Mouse (Mus musculus) cerebellum, adult 2 months (tissue): ENCODE measurements around the gene Lmo7. TPM values are rescaled to one million over a fixed set of nuclear protein-coding genes. Genes with fewer than 3 reads are reported as not detected.
A peak's percentile ranks its signal among the peaks of the same experiment; 100 is the strongest.

Experiments
- DNase-seq, 2 experiments: peaks; one replicate each; pipeline ENCODE4 v3.0.0; 2021
- H3K27ac ChIP-seq: fragments of 200-500 bp; 2 replicates; pipeline ENCODE4 v1.5.1; 2012; ENCODE audit warnings: low read length, control low read depth, inconsistent platforms; ENCODE audit not compliant: insufficient read depth
- H3K27me3 ChIP-seq: fragments of 200-500 bp; 2 replicates; pipeline ENCODE4 v1.6.1; 2012; ENCODE audit warnings: inconsistent platforms, mild to moderate bottlenecking, low read length, moderate library complexity; ENCODE audit not compliant: control insufficient read depth, insufficient read depth
- H3K4me1 ChIP-seq: fragments of 200-500 bp; 2 replicates; pipeline ENCODE4 v1.6.1; 2011; ENCODE audit warnings: low read length; ENCODE audit not compliant: control insufficient read depth, insufficient read depth
- H3K4me3 ChIP-seq: fragments of 200-500 bp; replicated peaks from 2 replicates; pipeline ENCODE3; 2011; ENCODE audit warnings: mild to moderate bottlenecking, low read depth, low read length, control low read depth; ENCODE audit not compliant: insufficient read depth
- CTCF ChIP-seq: fragments of 200-500 bp; IDR thresholded peaks from 2 replicates; pipeline ENCODE4 v1.5.1; 2011; ENCODE audit warnings: low read depth, mild to moderate bottlenecking, control low read depth, low read length, moderate library complexity, borderline replicate concordance; ENCODE audit not compliant: insufficient read depth
- POLR2A ChIP-seq: fragments of 200-500 bp; IDR thresholded peaks from 2 replicates; pipeline ENCODE4 v1.6.1; 2011; ENCODE audit warnings: low read length, control low read depth, borderline replicate concordance; ENCODE audit not compliant: insufficient read depth
- WGBS: fragments of 180-500 bp; shearing (Covaris S2); methylation state at CpG from one replicate; pipeline ENCODE4 v1.1.7; 2018; 5-methylcytosine and 5-hydroxymethylcytosine counted together
- polyA plus RNA-seq: library from polyadenylated mRNA; depleted of rRNA; stranded (reverse); fragments of >200 nt; gene quantifications from 2 replicates; pipeline ENCODE4 v1.2.3, GENCODE M21; 2012; rRNA removed

The Lmo7 gene
- polyA plus RNA-seq, result 5.8 and 6.8 TPM in 2 replicates

DNA sequence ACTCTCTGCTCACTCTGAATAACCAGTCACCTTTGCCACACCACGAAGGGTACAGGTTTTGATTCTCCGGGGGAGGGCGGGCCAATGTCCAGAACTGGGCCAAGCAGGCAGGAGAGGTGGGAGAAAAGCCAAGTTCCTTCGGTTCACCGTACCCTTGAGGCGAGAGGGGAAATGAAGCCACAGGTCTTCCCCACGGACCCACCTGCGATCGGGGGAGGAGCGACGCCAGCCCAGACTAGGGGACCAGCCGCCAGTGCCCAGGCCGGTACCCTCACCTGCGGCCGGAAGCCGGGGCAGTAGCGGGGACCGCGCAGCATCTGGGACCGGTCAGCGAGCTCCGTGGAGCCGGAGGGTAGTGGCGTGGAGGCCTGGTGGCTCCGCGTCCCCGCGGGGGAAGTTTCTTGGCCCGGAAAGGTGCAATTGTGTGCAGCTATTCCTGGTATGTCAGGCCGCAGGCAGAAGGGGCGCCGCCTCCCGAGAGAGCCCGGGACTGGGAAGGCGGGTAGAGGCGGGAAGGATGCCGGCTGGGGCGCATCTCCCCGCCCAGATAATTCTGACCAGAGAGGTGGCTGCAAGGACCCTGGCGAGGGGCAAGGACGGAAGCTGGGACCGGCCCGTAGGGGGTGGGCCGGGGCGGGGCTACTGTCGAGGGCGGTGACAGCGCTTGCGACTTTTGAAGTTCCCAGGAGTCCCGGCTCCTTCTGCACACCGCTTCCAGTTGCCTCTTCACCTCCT, at the start of gene Lmo7, which contains the start of gene Gm9922:
Gene Lmo7 (plus strand): TSS at position 721 of the 735 bp plus-strand sequence.
Gene Gm9922 (minus strand): TSS at position 578 of the 735 bp plus-strand sequence.
- WGBS, result under 1% methylated on average over 51 of the region's 51 CpGs
- Histone ChIP-seq H3K27ac (no peak within 1 kb of the TSS), H3K4me3 (peak within 1 kb of the TSS; percentile 55), H3K4me1 (peaks cover 3% of the 10 kb centered on the region; the same call in 1 of the 2 replicates), H3K27me3 (no peaks in the 10 kb centered on the region; the same call in 1 of the 2 replicates)
- peak; percentile 35 to 43 for DNase-seq
- TF ChIP-seq CTCF (no peak), POLR2A (no peak)

DNA sequence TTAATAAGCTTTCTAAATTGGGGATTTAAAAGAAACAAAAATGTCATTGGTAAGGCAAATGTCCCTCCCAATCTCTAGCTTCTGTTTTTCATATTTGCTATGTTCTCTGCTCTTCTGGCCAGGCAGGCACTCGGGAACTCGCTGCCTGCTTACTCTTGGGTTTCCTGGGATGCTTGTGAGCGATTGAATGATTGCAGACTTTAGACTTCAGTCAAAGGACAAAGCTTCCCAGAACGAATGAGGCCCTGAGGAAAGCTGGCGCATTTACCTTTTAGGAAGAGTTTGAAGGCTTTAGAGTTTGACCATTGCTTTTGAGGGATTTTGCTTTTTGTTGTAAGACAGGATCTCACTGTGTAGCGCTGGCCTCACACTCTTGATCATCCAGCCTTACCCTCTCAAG, 42.1 kb upstream of the Lmo7 start:
- no peaks in the 10 kb centered on the region for H3K27me3 ChIP-seq
- no peak overlapping the region for H3K4me3 ChIP-seq
- DNase-seq, result no peak
- no peak overlapping the region for H3K27ac ChIP-seq
- H3K4me1 ChIP-seq, result no peaks in the 10 kb centered on the region
- TF ChIP-seq POLR2A, result no peak
- TF ChIP-seq CTCF, result no peak
- WGBS, result 92% methylated on average over 6 of the region's 6 CpGs

- Histone ChIP-seq H3K27me3 (no peaks in the 10 kb centered on the region), H3K4me1 (no peaks in the 10 kb centered on the region), H3K4me3 (no peak overlapping the region), H3K27ac (no peak overlapping the region)
- DNase-seq, result no peak
- TF ChIP-seq CTCF (no peak), POLR2A (no peak)
- 79% methylated on average over 2 of the region's 2 CpGs for WGBS
Observed at GRCm38 (mm10) chr14:101688406-101688805, 41.4 kb upstream of the Lmo7 start.

- no peak for DNase-seq
- H3K27ac ChIP-seq, result no peak overlapping the region
- TF ChIP-seq POLR2A (no peak), CTCF (no peak)
- no peaks in the 10 kb centered on the region for H3K27me3 ChIP-seq
- 83% methylated on average over 4 of the region's 4 CpGs for WGBS
- no peak overlapping the region for H3K4me3 ChIP-seq
- no peaks in the 10 kb centered on the region for H3K4me1 ChIP-seq
Observed at GRCm38 (mm10) chr14:101704479-101704878, 25.3 kb upstream of the Lmo7 start.

DNA sequence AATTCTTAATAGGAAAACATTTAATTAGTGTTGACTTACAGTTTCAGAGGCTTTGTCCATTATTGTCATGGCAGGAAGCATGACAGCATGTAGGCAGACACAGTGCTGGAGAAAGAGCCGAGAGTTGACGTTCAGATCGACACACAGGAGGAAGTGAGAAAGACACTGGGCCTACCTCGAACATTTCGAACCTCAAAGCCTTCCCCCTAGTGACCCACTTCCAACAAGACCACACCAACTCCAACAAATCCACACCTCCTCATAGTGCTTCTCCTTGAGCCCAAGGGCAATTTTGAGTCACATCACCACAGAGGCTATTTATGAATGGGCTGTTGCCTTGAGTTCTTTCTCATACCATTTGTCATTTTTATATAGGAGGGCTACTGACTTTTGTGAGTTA, 22.7 kb upstream of the Lmo7 start:
- DNase-seq, result no peak
- Histone ChIP-seq H3K4me3 (no peak overlapping the region), H3K4me1 (no peaks in the 10 kb centered on the region), H3K27ac (no peak overlapping the region), H3K27me3 (no peaks in the 10 kb centered on the region)
- no peak for TF ChIP-seq CTCF
- no peak for TF ChIP-seq POLR2A
- 89% methylated on average over 5 of the region's 5 CpGs for WGBS

- H3K27ac ChIP-seq, result no peak overlapping the region
- H3K27me3 ChIP-seq, result no peaks in the 10 kb centered on the region
- no peak for DNase-seq
- H3K4me1 ChIP-seq, result no peaks in the 10 kb centered on the region
- no peak for TF ChIP-seq CTCF
- no peak for TF ChIP-seq POLR2A
- no peak overlapping the region for H3K4me3 ChIP-seq
- WGBS, result 72% methylated on average over 2 of the region's 2 CpGs
Observed at GRCm38 (mm10) chr14:101714414-101714813, 15.3 kb upstream of the Lmo7 start.

DNA sequence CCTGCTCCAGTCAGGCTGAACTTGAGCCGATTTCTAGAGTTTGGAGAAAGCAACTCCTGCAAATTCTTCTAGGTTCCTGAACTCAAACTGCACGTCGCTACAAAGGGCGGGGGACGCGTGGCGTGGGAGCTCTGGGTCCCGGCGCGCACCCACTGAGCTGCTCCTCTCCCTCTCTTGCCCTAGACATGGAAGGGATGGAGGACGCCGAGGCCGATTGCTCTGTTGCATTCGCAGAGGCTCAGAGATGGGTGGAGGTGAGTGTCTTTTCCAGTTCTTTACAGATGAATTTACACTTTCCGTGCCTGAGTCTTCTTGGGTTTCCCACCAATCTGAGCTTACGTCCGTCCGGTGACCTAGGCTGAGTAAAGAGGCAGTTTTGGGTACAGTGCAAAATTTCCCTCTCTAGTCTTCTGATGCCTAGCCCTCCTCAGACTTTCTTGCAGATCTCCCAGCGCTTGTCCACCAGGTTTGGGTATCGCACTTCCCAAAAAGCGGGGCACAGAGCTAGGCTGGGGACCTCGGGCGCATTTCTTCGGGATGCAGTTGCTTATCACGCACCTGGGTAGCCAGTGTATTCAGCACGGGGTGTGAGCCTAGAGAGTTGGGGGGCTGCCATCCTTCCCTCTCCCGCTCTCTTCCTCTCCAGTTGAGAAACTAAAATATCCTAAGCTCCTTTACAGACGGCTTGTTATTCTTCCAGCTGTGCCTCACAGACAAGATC, 375 bp downstream of the Lmo7 start:
- 5% methylated on average over 28 of the region's 28 CpGs for WGBS
- Histone ChIP-seq H3K27ac (no peak overlapping the region), H3K27me3 (no peaks in the 10 kb centered on the region; the same call in 1 of the 2 replicates), H3K4me3 (peak overlapping the region; percentile 55), H3K4me1 (peaks cover 3% of the 10 kb centered on the region; the same call in 1 of the 2 replicates)
- TF ChIP-seq POLR2A (no peak), CTCF (no peak)
- DNase-seq, result no peak
